Mouse (Mus musculus): ENCODE measurements around the gene Fhit. TPM values are rescaled to one million over a fixed set of nuclear protein-coding genes. Genes with fewer than 3 reads are reported as not detected.

The Fhit gene
- polyA plus RNA-seq, 1 experiment from 2014 or later, result 7.9 TPM

DNA sequence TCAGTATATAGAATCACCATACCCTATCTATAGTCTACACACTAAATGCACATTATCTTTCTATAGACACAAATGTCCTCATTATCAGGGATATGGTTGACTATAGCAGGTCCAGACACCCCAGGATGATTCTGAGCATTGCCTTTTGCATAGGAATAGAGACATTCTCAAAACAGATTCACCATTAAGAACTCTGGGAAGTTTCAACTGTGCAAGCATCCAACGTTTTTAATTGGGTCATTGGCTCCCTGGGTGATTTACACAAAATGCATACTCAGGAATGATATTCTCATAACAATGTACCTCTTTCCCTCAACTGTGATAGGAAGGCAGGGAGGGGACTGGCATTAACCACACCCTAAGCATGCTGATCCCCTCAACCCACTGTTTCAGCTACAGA lies 1503.4 kb downstream of the Fhit start:
- no peak overlapping the region for H3K9ac ChIP-seq
- H3K4me3 ChIP-seq, result no peak overlapping the region
- ATAC-seq (ENCODE audit: low read depth), result no peak
- WGBS, result 57% methylated on average over 1 of the region's 1 CpGs
- no peaks in the 10 kb centered on the region for H3K36me3 ChIP-seq
- no peaks in the 10 kb centered on the region for H3K4me1 ChIP-seq (replicated peaks)
- H3K27ac ChIP-seq (replicated peaks), result no peak overlapping the region
- H3K9me3 ChIP-seq, result no peaks in the 10 kb centered on the region
- H3K27me3 ChIP-seq, result no peaks in the 10 kb centered on the region
- no peak overlapping the region for H3K4me2 ChIP-seq

GRCm38 (mm10) chr14:9651417-9651816 lies 1510.4 kb downstream of the Fhit start:
- Histone ChIP-seq H3K27ac (replicated peaks) (no peak overlapping the region), H3K36me3 (no peaks in the 10 kb centered on the region), H3K4me3 (no peak overlapping the region), H3K4me1 (replicated peaks) (no peaks in the 10 kb centered on the region), H3K27me3 (peaks cover 10% of the 10 kb centered on the region; the same call in 1 of the 2 replicates), H3K9me3 (no peaks in the 10 kb centered on the region), H3K9ac (no peak overlapping the region), H3K4me2 (no peak overlapping the region)
- no peak for ATAC-seq (ENCODE audit: low read depth)
- WGBS, result 69% methylated on average over 1 of the region's 1 CpGs

DNA sequence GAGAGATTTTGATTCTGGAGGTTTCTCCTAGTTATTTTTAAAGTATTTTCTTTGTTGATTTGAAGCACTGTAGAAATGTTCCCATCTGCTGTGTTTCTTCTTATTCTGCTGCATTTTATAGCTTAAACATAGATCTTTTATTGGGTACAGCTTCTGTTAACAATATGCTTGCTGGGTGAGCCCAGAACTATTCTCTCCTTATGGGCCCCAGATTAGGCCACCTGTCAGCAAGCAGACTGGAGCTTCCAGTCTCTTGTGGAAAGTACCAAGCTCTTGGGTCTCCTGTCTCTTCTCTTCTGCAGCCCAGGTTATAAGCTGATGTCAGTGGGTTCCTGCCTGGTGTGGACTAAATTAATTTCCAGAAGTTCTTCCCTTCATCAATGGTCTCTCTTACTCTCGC lies 1513.4 kb downstream of the Fhit start:
- peaks cover 10% of the 10 kb centered on the region; the same call in 1 of the 2 replicates for H3K27me3 ChIP-seq
- whole genome bisulfite sequencing, result 84% methylated on average over 1 of the region's 1 CpGs
- no peak overlapping the region for H3K4me2 ChIP-seq
- H3K36me3 ChIP-seq, result no peaks in the 10 kb centered on the region
- H3K9ac ChIP-seq, result no peak overlapping the region
- no peak overlapping the region for H3K27ac ChIP-seq (replicated peaks)
- no peak overlapping the region for H3K4me3 ChIP-seq
- no peaks in the 10 kb centered on the region for H3K9me3 ChIP-seq
- H3K4me1 ChIP-seq (replicated peaks), result peaks cover 20% of the 10 kb centered on the region
- no peak for ATAC-seq (ENCODE audit: low read depth)

GRCm38 (mm10) chr14:9646233-9646632 lies 1515.6 kb downstream of the Fhit start:
- WGBS, result 89% methylated on average over 7 of the region's 7 CpGs
- Histone ChIP-seq H3K4me1 (replicated peaks) (peaks cover 27% of the 10 kb centered on the region), H3K36me3 (no peaks in the 10 kb centered on the region), H3K27me3 (peaks cover 18% of the 10 kb centered on the region; the same call in 1 of the 2 replicates), H3K4me3 (no peak overlapping the region), H3K4me2 (no peak overlapping the region), H3K9me3 (no peaks in the 10 kb centered on the region), H3K9ac (no peak overlapping the region), H3K27ac (replicated peaks) (no peak overlapping the region)
- no peak for ATAC-seq (ENCODE audit: low read depth)

GRCm38 (mm10) chr14:9644216-9645166 lies 1517.3 kb downstream of the Fhit start:
- Histone ChIP-seq H3K4me1 (replicated peaks) (peaks cover 27% of the 10 kb centered on the region), H3K4me2 (no peak overlapping the region), H3K9me3 (no peaks in the 10 kb centered on the region), H3K9ac (no peak overlapping the region), H3K27ac (replicated peaks) (no peak overlapping the region), H3K27me3 (peaks cover 19% of the 10 kb centered on the region; the same call in 1 of the 2 replicates), H3K36me3 (no peaks in the 10 kb centered on the region), H3K4me3 (no peak overlapping the region)
- ATAC-seq (ENCODE audit: low read depth), result peak; percentile 50; the same call in 1 of the 2 replicates
- WGBS, result 29% methylated on average over 9 of the region's 9 CpGs

DNA sequence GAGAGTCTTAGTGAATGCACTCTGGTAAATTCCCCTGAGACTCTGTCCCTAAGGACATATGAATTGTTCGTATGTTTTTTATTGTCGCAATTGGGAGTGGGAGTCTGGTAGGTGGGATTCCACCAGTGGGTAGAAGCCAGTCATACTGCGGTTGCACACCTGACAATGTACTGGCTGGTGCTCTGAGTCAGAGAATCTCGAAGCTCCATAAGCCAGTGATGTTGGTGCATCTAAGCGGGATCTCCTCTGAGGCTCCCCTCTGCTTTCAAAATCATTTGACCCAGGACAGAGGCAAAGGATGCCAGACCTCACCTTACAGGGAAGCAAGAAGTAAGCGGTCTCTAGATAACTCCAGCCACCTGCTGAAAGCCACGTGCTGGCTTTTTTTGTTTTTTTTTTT lies 1518.1 kb downstream of the Fhit start:
- H3K4me1 ChIP-seq (replicated peaks), result peaks cover 27% of the 10 kb centered on the region
- no peak for ATAC-seq (ENCODE audit: low read depth)
- no peak overlapping the region for H3K4me2 ChIP-seq
- H3K4me3 ChIP-seq, result no peak overlapping the region
- 50% methylated on average over 7 of the region's 7 CpGs for WGBS
- H3K27me3 ChIP-seq, result peaks cover 19% of the 10 kb centered on the region; the same call in 1 of the 2 replicates
- no peaks in the 10 kb centered on the region for H3K36me3 ChIP-seq
- no peaks in the 10 kb centered on the region for H3K9me3 ChIP-seq
- no peak overlapping the region for H3K9ac ChIP-seq
- H3K27ac ChIP-seq (replicated peaks), result no peak overlapping the region

DNA sequence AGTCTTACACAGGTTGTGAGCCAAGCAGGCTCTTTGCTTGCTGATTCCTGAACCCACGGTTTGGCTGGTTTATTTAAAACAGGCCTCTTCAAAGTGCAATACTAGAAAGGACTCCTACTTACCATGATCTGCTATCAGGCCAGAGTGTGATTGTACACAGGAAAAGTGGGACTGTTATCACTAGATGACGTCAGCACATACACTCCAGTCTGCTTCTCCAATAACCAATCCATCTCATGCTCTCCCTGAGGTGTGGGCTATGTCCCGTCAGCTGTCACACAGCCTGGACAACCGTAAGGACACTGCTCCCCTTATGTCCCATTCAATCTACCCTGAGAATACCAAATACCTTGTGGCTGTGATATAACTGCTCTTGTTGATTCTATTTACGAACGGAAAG lies 1519.2 kb downstream of the Fhit start:
- Histone ChIP-seq H3K27me3 (peaks cover 16% of the 10 kb centered on the region; the same call in 1 of the 2 replicates), H3K27ac (replicated peaks) (no peak overlapping the region), H3K36me3 (no peaks in the 10 kb centered on the region), H3K4me2 (no peak overlapping the region), H3K9ac (no peak overlapping the region), H3K4me1 (replicated peaks) (peaks cover 27% of the 10 kb centered on the region), H3K4me3 (no peak overlapping the region), H3K9me3 (no peaks in the 10 kb centered on the region)
- 78% methylated on average over 6 of the region's 6 CpGs for WGBS
- ATAC-seq (ENCODE audit: low read depth), result no peak

GRCm38 (mm10) chr14:9642068-9642467 lies 1519.8 kb downstream of the Fhit start:
- peaks cover 27% of the 10 kb centered on the region for H3K4me1 ChIP-seq (replicated peaks)
- no peak overlapping the region for H3K4me2 ChIP-seq
- 41% methylated on average over 3 of the region's 3 CpGs for WGBS
- no peak overlapping the region for H3K27ac ChIP-seq (replicated peaks)
- no peak overlapping the region for H3K9ac ChIP-seq
- 0 out of 2 replicates have a peak, but pooled peaks cover 10% of the 10 kb centered on the region for H3K27me3 ChIP-seq
- ATAC-seq (ENCODE audit: low read depth), result no peak
- H3K4me3 ChIP-seq, result no peak overlapping the region
- H3K9me3 ChIP-seq, result no peaks in the 10 kb centered on the region
- H3K36me3 ChIP-seq, result no peaks in the 10 kb centered on the region

DNA sequence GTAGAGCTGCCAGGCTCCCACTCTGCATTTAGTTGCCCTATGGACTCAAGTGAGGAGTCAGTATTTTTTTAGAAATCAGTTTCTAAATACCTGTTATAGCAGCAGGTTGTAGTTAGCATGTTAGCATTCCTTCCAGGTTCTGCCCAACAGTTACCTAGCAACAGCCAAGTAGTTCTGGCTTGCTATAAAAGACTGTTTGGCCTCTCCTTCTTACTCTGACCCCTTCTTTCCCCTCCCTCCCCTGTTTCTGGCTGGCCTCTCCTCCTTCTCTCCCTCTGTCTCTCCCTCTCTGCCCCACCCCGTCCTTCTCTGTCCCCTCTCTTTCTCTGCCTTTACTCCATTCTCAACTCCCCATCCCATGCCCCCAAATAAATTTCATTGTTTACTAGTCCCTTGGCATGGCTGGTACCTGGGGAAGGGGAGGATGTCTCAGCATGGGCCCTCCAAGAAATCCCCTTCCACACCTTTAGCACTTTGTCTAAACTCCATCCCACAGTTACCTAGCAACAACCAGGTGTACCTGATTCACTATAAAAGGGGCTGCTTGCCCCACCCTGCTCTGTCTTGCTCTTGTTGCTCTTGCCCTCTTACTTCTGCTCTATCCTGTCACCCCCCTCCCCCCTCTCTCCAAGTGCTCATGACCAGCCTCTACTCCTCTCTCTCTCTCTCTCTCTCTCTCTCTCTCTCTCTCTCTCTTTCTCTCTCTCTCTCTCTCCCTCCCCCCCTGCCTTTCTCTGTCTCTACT lies 1527.4 kb downstream of the Fhit start:
- Histone ChIP-seq H3K4me1 (replicated peaks) (no peaks in the 10 kb centered on the region), H3K4me3 (no peak overlapping the region), H3K27ac (replicated peaks) (no peak overlapping the region), H3K27me3 (peaks cover 21% of the 10 kb centered on the region), H3K4me2 (no peak overlapping the region), H3K36me3 (no peaks in the 10 kb centered on the region), H3K9ac (no peak overlapping the region), H3K9me3 (no peaks in the 10 kb centered on the region)
- WGBS, result 32% methylated on average over 1 of the region's 1 CpGs
- no peak for ATAC-seq (ENCODE audit: low read depth)

GRCm38 (mm10) chr14:9632537-9632936 lies 1529.3 kb downstream of the Fhit start:
- H3K9ac ChIP-seq, result no peak overlapping the region
- 13% methylated on average over 3 of the region's 3 CpGs for WGBS
- no peaks in the 10 kb centered on the region for H3K4me1 ChIP-seq (replicated peaks)
- no peaks in the 10 kb centered on the region for H3K36me3 ChIP-seq
- H3K4me2 ChIP-seq, result no peak overlapping the region
- peaks cover 21% of the 10 kb centered on the region for H3K27me3 ChIP-seq
- H3K27ac ChIP-seq (replicated peaks), result no peak overlapping the region
- H3K4me3 ChIP-seq, result no peak overlapping the region
- ATAC-seq (ENCODE audit: low read depth), result no peak
- no peaks in the 10 kb centered on the region for H3K9me3 ChIP-seq

DNA sequence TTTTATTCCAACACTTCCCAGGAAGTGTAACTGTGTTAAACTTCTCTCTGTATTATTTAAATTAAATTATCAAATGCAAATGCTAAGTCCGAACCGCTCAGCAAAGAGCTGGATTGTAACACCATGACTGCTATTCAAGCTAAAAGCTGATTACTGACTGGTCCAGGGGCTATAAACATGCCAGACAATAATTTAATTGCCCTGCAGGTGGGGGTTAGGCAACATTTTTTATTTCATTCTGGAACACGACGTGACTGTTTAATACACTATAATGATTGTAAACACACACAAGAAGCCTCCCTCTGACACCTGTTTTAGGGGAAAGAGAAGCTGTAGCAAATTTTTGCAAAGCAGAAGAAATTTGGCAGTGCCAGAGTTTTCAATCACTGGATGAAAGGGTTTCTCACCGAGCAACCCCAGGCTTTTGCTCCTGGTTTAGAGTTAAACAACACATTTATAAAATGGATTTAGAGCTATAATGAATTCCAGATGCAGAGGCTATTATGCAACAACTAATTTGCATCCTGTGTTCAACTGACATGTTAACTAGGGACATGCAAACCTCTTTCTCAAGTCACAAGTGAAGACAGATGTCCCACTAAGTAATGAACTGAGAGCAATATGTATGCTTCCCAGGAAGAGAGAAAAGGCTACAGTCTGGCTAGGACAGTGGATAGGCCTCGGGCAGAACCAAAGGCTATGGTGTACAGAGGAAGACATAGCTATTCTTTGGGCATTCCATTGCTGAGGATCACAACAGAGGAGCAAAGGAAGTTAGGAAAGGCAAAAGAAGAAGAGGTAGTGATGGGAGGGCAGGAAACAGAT lies 1538.4 kb downstream of the Fhit start:
- Histone ChIP-seq H3K27ac (replicated peaks) (no peak overlapping the region), H3K4me1 (replicated peaks) (peaks cover 26% of the 10 kb centered on the region), H3K4me3 (no peak overlapping the region), H3K27me3 (no peaks in the 10 kb centered on the region), H3K9ac (no peak overlapping the region), H3K9me3 (no peaks in the 10 kb centered on the region), H3K4me2 (no peak overlapping the region), H3K36me3 (no peaks in the 10 kb centered on the region)
- 14% methylated on average over 6 of the region's 6 CpGs for WGBS
- ATAC-seq (ENCODE audit: low read depth), result peak; percentile 53; the same call in 1 of the 2 replicates

Measured in neural tube, embryonic 13.5 days (tissue).